Mouse (Mus musculus) fibroblast of lung, adult 2 months (primary cell): ENCODE results near the gene Bbs9.

ENCODE experiments used
- DNase-seq: peaks from one replicate; pipeline ENCODE4 v3.0.0-alpha.2; 2011; ENCODE audit warnings: low read depth

Gene Bbs9

GRCm38 (mm10) chr9:22805981-22806380 lies 330.5 kb downstream of the Bbs9 start:
- no peak for DNase-seq

DNA sequence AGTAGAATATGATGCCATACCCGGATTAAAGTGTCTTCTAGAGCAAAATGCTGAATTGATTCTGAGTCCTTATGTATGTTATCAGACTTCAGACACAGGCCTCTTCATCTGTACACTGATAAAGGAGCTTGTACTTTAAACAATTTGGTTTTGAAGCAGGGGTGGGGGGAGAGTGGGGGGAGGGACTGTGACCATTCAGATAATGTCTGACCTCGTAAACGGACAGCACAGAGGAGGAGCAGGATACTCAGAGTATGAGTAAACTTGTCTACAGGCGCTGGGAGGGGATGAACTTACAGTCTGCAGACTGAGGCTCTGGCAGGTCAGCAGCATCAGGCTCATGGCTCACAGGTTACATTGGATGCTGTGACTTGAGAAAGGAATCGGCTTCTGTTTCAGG lies 331.0 kb downstream of the Bbs9 start:
- DNase-seq: no peak

DNA sequence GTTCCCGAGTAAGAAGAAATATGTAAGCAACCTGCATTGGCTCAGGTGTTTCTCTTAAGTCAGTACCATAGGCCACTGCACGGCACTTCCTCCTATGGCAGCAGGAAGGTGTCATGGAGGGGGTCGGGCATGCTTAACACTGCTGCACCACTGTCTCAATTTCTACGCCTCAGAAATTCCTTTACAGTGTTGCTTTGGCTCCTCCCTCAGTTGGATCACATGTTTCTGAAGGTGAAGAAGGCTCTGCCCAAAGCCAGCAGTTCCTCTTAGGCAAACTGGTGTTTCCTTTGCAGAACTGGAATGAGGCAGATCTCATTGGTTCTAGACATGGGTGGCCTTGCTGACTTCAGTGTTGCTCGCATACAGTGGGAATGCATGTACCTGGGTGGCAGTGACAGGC lies 332.2 kb downstream of the Bbs9 start:
- no peak for DNase-seq

DNA sequence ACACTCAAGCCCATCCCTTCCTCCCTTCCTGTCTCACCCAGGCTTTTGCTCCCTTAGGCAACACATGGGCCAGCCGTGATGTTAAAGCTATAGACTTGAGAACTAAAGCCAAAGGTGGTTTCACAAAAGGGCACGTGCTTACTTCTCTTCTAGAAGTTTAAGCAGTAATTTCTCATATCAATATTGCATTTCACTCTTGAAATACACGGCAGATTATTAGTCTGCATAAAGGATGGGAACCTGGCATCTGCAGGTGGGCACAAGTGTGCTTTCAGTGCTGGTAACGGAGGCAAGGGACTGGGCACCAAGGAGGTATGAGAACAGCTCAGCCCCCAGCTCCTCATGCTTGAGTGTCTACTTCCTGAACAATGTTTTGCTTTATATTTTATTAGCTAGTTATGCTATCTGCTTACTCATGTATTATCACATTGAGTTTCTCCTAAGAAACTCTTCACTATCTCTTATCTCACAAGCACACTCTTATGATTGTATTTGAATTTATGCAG lies 334.2 kb downstream of the Bbs9 start:
- no peak for DNase-seq

DNA sequence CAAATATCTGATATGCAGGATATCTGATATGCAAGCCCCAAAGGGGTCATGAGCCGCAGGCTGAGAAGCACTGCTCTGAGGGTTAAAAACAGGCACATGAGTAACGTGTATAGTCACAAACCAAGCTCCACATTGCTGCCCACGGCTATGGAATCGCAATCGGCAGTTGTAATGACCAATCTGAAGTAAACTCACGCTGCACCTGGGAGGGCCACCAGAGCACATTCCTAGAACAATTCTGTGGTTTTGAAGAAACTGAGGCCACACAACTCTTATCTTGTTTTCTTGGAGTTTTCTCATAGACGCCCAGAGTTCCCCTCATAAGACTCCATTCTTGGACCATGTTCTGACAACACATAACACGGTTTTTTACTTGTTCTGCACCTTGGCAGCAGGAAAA lies 334.9 kb downstream of the Bbs9 start:
- no peak for DNase-seq

DNA sequence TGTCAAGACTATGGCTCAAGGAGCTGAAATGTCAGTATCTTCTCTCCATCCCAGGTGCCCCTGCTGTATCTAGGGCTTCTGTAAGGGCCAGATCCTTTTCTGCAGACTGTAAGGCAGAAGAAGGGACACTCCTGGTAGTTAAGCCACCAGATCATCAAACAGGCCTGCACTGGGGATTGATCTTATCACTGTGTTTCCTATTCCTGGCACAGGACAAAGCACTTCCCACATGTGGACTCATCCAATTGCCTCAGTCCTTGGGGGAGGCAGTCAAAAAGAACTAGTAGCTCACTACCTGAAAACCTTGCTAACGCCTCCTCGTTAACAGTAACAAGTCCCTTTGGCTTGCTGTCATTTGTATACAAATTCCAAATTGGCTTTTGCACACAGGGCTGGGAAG lies 336.4 kb downstream of the Bbs9 start:
- DNase-seq: no peak

DNA sequence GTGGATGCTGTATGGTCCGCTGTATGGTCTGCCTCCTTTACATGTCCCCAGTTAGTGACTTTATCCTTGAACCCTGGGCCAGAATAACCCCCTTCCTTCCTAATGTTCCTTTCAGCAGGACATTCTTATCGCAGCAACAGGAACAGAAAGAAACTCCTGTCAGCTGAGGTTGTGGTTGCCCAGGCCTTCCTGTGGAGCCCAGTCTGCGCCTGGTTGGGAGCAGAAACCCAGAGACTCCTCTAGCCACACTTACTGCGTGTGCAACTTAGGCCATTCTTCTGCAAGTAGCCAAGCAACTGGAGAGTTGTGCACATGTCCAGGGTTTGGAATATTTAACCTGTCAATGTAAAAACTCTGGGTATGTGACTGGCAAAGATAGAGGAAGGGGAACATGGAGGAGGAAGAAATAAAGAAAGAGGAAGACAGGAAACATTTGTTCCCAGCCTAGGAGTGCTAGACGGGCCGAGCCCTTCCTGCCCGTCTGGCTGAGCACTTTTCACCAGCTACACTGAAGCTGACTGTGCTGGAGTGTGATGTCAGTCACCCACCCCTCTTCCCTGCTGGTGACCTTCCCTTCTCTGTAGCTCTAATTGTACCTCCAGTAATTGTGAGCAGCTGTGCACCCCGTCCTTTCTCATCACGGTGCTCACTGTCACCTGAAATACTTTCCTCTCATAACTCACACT lies 339.0 kb downstream of the Bbs9 start:
- no peak for DNase-seq

GRCm38 (mm10) chr9:22815093-22815458 lies 339.6 kb downstream of the Bbs9 start:
- DNase-seq: no peak

GRCm38 (mm10) chr9:22819539-22819938 lies 344.0 kb downstream of the Bbs9 start:
- no peak for DNase-seq

GRCm38 (mm10) chr9:22820646-22821185 lies 345.2 kb downstream of the Bbs9 start:
- DNase-seq: no peak

GRCm38 (mm10) chr9:22822770-22823169 lies 347.3 kb downstream of the Bbs9 start:
- DNase-seq: no peak

GRCm38 (mm10) chr9:22823856-22824255 lies 348.3 kb downstream of the Bbs9 start:
- DNase-seq: no peak

GRCm38 (mm10) chr9:22824910-22825309 lies 349.4 kb downstream of the Bbs9 start:
- no peak for DNase-seq

DNA sequence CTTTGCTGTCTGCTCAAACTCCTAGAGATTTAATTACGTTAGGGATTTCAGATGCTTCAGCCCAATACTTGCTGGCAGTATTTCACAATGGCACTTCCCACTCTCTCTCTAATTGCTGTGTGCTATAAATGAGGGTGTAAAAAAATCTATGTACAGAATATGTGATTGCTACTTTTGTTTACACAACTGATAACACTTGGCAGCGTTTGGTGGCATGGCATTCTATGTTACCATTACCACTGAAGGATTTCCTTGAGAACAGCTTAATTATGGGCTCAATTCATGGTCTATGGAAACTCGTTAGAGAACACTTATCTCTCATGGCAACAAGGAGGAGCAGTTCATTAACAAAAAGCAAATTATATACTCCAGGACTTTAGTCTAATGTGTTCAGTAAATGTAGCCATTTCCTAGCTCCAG lies 351.1 kb downstream of the Bbs9 start:
- no peak for DNase-seq

- no peak for DNase-seq
These were observed 351.8 kb downstream of the Bbs9 start for GRCm38 (mm10) chr9:22827176-22827770.

GRCm38 (mm10) chr9:22829212-22829960 lies 353.9 kb downstream of the Bbs9 start:
- DNase-seq: peak; percentile 23

DNA sequence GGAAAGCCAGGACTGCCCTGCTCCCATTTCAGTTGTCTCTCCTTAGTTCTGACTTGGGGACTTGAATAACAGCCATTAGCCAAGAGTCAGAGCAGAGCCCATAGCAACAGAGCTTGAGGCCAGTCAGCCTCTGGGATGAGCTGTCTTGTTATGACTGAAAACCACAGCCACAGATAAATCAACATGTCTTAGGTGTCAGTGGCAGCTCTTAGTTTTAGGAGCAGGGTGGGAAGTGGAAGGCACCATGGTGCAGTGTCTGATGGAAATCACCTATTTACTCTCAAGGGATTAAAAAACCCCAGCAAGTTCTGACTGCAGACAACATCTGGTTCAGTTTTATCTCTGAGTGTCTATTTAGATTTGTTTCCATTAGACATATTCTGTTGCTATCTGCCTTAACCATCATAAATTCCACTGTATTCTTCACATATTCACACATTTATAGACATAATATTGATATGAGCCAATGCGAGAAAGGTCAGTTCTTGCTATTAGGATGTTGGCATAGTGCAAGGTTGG lies 359.5 kb downstream of the Bbs9 start:
- no peak for DNase-seq

- DNase-seq: no peak
These were observed 361.5 kb downstream of the Bbs9 start for GRCm38 (mm10) chr9:22837000-22837399.

GRCm38 (mm10) chr9:22837702-22838210 lies 362.2 kb downstream of the Bbs9 start:
- DNase-seq: no peak

DNA sequence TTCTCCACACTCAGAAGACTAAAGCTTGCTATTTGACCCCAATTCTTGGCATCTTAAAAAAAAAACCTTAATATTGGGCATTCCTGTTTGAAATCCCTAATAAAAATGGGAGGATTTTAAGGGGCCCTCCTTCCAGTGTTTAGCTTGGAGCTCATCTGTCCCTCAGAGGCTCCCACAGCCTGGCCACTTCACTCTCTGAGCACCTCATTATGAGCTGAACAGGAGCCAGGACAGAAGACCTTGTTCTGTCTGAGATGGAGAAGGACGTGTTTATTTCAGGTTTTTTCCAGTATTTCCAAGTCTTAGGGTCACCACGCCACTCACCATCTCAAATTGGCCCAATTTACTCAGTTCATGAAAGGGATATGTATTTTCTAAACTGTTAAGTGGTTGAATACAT lies 370.5 kb downstream of the Bbs9 start:
- no peak for DNase-seq

DNA sequence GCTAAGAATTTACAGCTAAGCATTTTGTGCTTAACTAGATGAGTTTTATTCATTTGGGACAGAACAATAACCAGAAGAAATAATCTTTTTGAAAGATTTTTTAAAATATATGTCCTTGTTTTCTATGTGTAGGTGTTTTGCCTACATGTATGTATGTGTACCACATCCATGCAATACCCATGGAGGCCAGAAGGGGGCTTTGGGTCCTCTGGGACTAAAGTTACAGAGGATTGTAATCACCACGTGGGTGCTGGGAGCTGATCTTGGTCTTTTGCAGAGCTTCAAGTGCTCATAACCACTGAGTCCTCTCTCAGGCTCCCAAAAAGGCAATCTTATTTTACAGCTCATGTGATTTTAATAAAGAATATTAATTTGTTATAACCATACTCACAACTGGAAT lies 371.3 kb downstream of the Bbs9 start:
- no peak for DNase-seq

DNA sequence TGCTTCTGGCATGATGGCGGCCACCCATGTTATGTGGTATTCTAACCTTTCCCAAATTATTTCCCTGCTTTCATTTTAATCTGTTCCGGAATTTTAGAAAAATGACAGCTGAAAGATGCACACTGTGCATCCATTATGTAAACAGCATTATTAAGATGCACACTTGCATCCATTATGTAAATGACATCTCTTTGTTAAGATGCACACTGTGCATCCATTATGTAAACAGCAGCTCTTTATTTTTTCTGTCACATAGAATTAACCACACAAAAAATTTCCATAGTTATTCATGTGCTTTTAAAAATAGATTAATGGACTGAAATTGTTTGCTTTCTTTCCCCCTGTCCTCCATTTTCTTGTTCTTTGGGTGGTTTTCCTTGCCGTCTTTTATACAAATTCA lies 373.3 kb downstream of the Bbs9 start:
- DNase-seq: no peak
